Mouse (Mus musculus): Measurements from ENCODE around the gene Usf3.
A peak's percentile ranks its signal among the peaks of the same experiment; 100 is the strongest.

Gene Usf3

GRCm38 (mm10) chr16:44159325-44159724 lies 13.7 kb upstream of the Usf3 start:
- no peaks in the 10 kb centered on the region; the same call in 1 of the 2 replicates for H3K4me1 ChIP-seq (replicated peaks; ENCODE audit: low read depth, low read length)
- H3K36me3 ChIP-seq (ENCODE audit: insufficient read depth, low read length), result peaks cover 68% of the 10 kb centered on the region
- H3K4me3 ChIP-seq (replicated peaks; ENCODE audit: low read length), result no peak overlapping the region
- no peaks in the 10 kb centered on the region for H3K27me3 ChIP-seq (ENCODE audit: insufficient read depth, low read length)
- H3K9me3 ChIP-seq (ENCODE audit: low read length), result no peaks in the 10 kb centered on the region
- TF ChIP-seq CTCF (conservative IDR thresholded peaks at IDR 0.05; ENCODE audit: low read length), result no peak
- no peak for TF ChIP-seq POU5F1 (IDR thresholded peaks at IDR 0.05; ENCODE audit: borderline replicate concordance, low read length)
- no peak for TF ChIP-seq NANOG (IDR thresholded peaks at IDR 0.05; ENCODE audit: borderline replicate concordance, low read length)

GRCm38 (mm10) chr16:44163831-44164230 lies 9.2 kb upstream of the Usf3 start:
- TF ChIP-seq CTCF (conservative IDR thresholded peaks at IDR 0.05; ENCODE audit: low read length) (no peak), POU5F1 (IDR thresholded peaks at IDR 0.05; ENCODE audit: borderline replicate concordance, low read length) (no peak), NANOG (IDR thresholded peaks at IDR 0.05; ENCODE audit: borderline replicate concordance, low read length) (no peak)
- Histone ChIP-seq H3K36me3 (ENCODE audit: insufficient read depth, low read length) (peaks cover 29% of the 10 kb centered on the region), H3K9me3 (ENCODE audit: low read length) (no peaks in the 10 kb centered on the region), H3K4me3 (replicated peaks; ENCODE audit: low read length) (no peak overlapping the region), H3K4me1 (replicated peaks; ENCODE audit: low read depth, low read length) (no peaks in the 10 kb centered on the region), H3K27me3 (ENCODE audit: insufficient read depth, low read length) (no peaks in the 10 kb centered on the region)

- no peaks in the 10 kb centered on the region for H3K4me1 ChIP-seq (replicated peaks; ENCODE audit: low read depth, low read length)
- no peak for TF ChIP-seq CTCF (conservative IDR thresholded peaks at IDR 0.05; ENCODE audit: low read length)
- TF ChIP-seq POU5F1 (IDR thresholded peaks at IDR 0.05; ENCODE audit: borderline replicate concordance, low read length), result no peak
- no peak for TF ChIP-seq NANOG (IDR thresholded peaks at IDR 0.05; ENCODE audit: borderline replicate concordance, low read length)
- H3K36me3 ChIP-seq (ENCODE audit: insufficient read depth, low read length), result peaks cover 15% of the 10 kb centered on the region
- no peak overlapping the region for H3K4me3 ChIP-seq (replicated peaks; ENCODE audit: low read length)
- no peaks in the 10 kb centered on the region for H3K27me3 ChIP-seq (ENCODE audit: insufficient read depth, low read length)
- no peaks in the 10 kb centered on the region for H3K9me3 ChIP-seq (ENCODE audit: low read length)
Observed at GRCm38 (mm10) chr16:44165182-44165581, 7.9 kb upstream of the Usf3 start.

- TF ChIP-seq POU5F1 (IDR thresholded peaks at IDR 0.05; ENCODE audit: borderline replicate concordance, low read length), result no peak
- no peak for TF ChIP-seq NANOG (IDR thresholded peaks at IDR 0.05; ENCODE audit: borderline replicate concordance, low read length)
- no peak for TF ChIP-seq CTCF (conservative IDR thresholded peaks at IDR 0.05; ENCODE audit: low read length)
- H3K27me3 ChIP-seq (ENCODE audit: insufficient read depth, low read length), result no peaks in the 10 kb centered on the region
- H3K9me3 ChIP-seq (ENCODE audit: low read length), result no peaks in the 10 kb centered on the region
- H3K36me3 ChIP-seq (ENCODE audit: insufficient read depth, low read length), result no peaks in the 10 kb centered on the region
- H3K4me1 ChIP-seq (replicated peaks; ENCODE audit: low read depth, low read length), result peaks cover 12% of the 10 kb centered on the region
- H3K4me3 ChIP-seq (replicated peaks; ENCODE audit: low read length), result no peak overlapping the region
Observed at GRCm38 (mm10) chr16:44168990-44169389, 4.1 kb upstream of the Usf3 start.

- Histone ChIP-seq H3K9me3 (ENCODE audit: low read length) (no peaks in the 10 kb centered on the region), H3K4me1 (replicated peaks; ENCODE audit: low read depth, low read length) (peaks cover 23% of the 10 kb centered on the region), H3K27me3 (ENCODE audit: insufficient read depth, low read length) (no peaks in the 10 kb centered on the region; the same call in 1 of the 2 replicates), H3K4me3 (replicated peaks; ENCODE audit: low read length) (peak overlapping the region; percentile 84), H3K36me3 (ENCODE audit: insufficient read depth, low read length) (no peaks in the 10 kb centered on the region)
- TF ChIP-seq CTCF (conservative IDR thresholded peaks at IDR 0.05; ENCODE audit: low read length) (peak; percentile 25; the same call in 1 of the 2 replicates), NANOG (IDR thresholded peaks at IDR 0.05; ENCODE audit: borderline replicate concordance, low read length) (no peak)
Observed at GRCm38 (mm10) chr16:44172297-44173154, 520 bp upstream of the Usf3 start.

DNA sequence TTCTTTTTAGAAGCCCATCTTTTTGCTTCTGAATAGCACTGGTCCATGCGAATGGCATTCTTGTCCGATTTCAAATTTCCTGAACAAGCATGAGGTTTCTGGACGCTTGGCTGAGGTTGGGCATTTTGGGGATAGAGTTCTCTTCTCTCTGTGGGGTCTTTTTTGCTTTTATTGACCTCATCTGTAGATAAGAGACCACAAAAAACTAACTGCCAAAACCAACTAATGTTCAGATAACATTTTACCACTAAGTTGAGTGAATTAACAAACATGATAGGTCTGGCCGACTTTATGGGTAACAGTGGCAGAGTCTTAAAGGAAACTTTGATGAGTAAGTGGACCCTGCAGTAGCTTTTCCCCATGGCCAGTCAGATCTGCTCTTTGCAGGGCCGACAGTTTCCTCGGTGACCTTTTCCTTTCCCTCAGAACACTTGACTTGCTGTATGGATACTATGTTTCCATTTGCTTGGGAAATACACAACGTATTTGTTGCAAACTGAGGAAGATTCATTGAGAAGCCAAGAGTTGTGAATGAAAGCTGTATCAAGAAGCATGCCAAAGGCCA lies 1.0 kb downstream of the Usf3 start:
- Histone ChIP-seq H3K9me3 (ENCODE audit: low read length) (no peaks in the 10 kb centered on the region), H3K4me1 (replicated peaks; ENCODE audit: low read depth, low read length) (peaks cover 28% of the 10 kb centered on the region)
- no peak for TF ChIP-seq NANOG (IDR thresholded peaks at IDR 0.05; ENCODE audit: borderline replicate concordance, low read length)
- TF ChIP-seq CTCF (conservative IDR thresholded peaks at IDR 0.05; ENCODE audit: low read length), result no peak
- TF ChIP-seq POU5F1 (IDR thresholded peaks at IDR 0.05; ENCODE audit: borderline replicate concordance, low read length), result no peak

GRCm38 (mm10) chr16:44175001-44175400 lies 2.0 kb downstream of the Usf3 start:
- peaks cover 28% of the 10 kb centered on the region for H3K4me1 ChIP-seq (replicated peaks; ENCODE audit: low read depth, low read length)
- no peak overlapping the region for H3K4me3 ChIP-seq (replicated peaks; ENCODE audit: low read length)
- H3K27me3 ChIP-seq (ENCODE audit: insufficient read depth, low read length), result no peaks in the 10 kb centered on the region; the same call in 1 of the 2 replicates
- H3K9me3 ChIP-seq (ENCODE audit: low read length), result no peaks in the 10 kb centered on the region
- no peak for TF ChIP-seq NANOG (IDR thresholded peaks at IDR 0.05; ENCODE audit: borderline replicate concordance, low read length)
- no peak for TF ChIP-seq CTCF (conservative IDR thresholded peaks at IDR 0.05; ENCODE audit: low read length)
- no peak for TF ChIP-seq POU5F1 (IDR thresholded peaks at IDR 0.05; ENCODE audit: borderline replicate concordance, low read length)
- H3K36me3 ChIP-seq (ENCODE audit: insufficient read depth, low read length), result no peaks in the 10 kb centered on the region

More for the DNA sequence above, 1.0 kb downstream of the Usf3 start:
- Histone ChIP-seq H3K27me3 (ENCODE audit: insufficient read depth, low read length) (no peaks in the 10 kb centered on the region; the same call in 1 of the 2 replicates), H3K36me3 (ENCODE audit: insufficient read depth, low read length) (no peaks in the 10 kb centered on the region), H3K4me3 (replicated peaks; ENCODE audit: low read length) (peak overlapping the region; percentile 93)

GRCm38 (mm10) chr16:44176511-44176910 lies 3.5 kb downstream of the Usf3 start:
- Histone ChIP-seq H3K4me3 (replicated peaks; ENCODE audit: low read length) (no peak overlapping the region), H3K36me3 (ENCODE audit: insufficient read depth, low read length) (no peaks in the 10 kb centered on the region), H3K27me3 (ENCODE audit: insufficient read depth, low read length) (no peaks in the 10 kb centered on the region; the same call in 1 of the 2 replicates), H3K4me1 (replicated peaks; ENCODE audit: low read depth, low read length) (peaks cover 30% of the 10 kb centered on the region), H3K9me3 (ENCODE audit: low read length) (no peaks in the 10 kb centered on the region)
- TF ChIP-seq NANOG (IDR thresholded peaks at IDR 0.05; ENCODE audit: borderline replicate concordance, low read length), result no peak
- TF ChIP-seq CTCF (conservative IDR thresholded peaks at IDR 0.05; ENCODE audit: low read length), result no peak
- no peak for TF ChIP-seq POU5F1 (IDR thresholded peaks at IDR 0.05; ENCODE audit: borderline replicate concordance, low read length)

Data from E14TG2a.4 (cell line).